Mouse (Mus musculus) thymus, postnatal 10 days (tissue): ENCODE measurements around the gene Rmnd5b.

Experiments
- DNase-seq, 2 experiments: peaks; one replicate each; pipeline ENCODE4 v3.0.0; 2021; ENCODE audit warnings: low spot score in 2 of 2

Rmnd5b gene

GRCm38 (mm10) chr11:51591915-51592314, 43.8 kb downstream of the Rmnd5b start:
- no peak for DNase-seq

GRCm38 (mm10) chr11:51591168-51591567, 44.5 kb downstream of the Rmnd5b start:
- DNase-seq, result no peak

GRCm38 (mm10) chr11:51590002-51590401, 45.7 kb downstream of the Rmnd5b start:
- no peak for DNase-seq

- DNase-seq, result no peak
These were observed 46.9 kb downstream of the Rmnd5b start for GRCm38 (mm10) chr11:51588833-51589232.

GRCm38 (mm10) chr11:51587059-51587458, 48.6 kb downstream of the Rmnd5b start:
- no peak for DNase-seq

- no peak for DNase-seq
These were observed 49.3 kb downstream of the Rmnd5b start for GRCm38 (mm10) chr11:51586411-51586810.

GRCm38 (mm10) chr11:51585608-51586252, 50.0 kb downstream of the Rmnd5b start:
- no peak for DNase-seq

GRCm38 (mm10) chr11:51584431-51585248, 51.1 kb downstream of the Rmnd5b start, which contains the start of gene Phykpl:
TSS of gene Phykpl (plus strand) at chr11:51584757.
- peak; percentile 87 to 93 for DNase-seq

- no peak for DNase-seq
These were observed 51.7 kb downstream of the Rmnd5b start for GRCm38 (mm10) chr11:51584057-51584430.

GRCm38 (mm10) chr11:51582713-51583112, 53.0 kb downstream of the Rmnd5b start:
- DNase-seq, result peak; percentile 40 to 63

GRCm38 (mm10) chr11:51579024-51579423, 56.7 kb downstream of the Rmnd5b start:
- peak in 1 of 2 experiments; percentile 33 for DNase-seq

- peak; percentile 39 to 56 for DNase-seq
These were observed 58.1 kb downstream of the Rmnd5b start for GRCm38 (mm10) chr11:51577587-51577986.

- no peak for DNase-seq
These were observed 59.2 kb downstream of the Rmnd5b start for GRCm38 (mm10) chr11:51576454-51576853.
